Mouse (Mus musculus) CH12.LX (cell line): Measurements from ENCODE around the gene Camkmt. TPM values are rescaled to one million over a fixed set of nuclear protein-coding genes. Genes with fewer than 3 reads are reported as not detected.

Source experiments
- DNase-seq: peaks from one replicate; pipeline ENCODE4 v3.0.0-alpha.2; 2013; ENCODE audit errors: extremely low read depth
- H3K27ac ChIP-seq: 2 replicates; pipeline ENCODE4 v1.5.1; 2012; ENCODE audit warnings: low read depth, mild to moderate bottlenecking, control low read depth, moderate library complexity; ENCODE audit not compliant: insufficient read depth
- H3K27me3 ChIP-seq: replicated peaks from 2 replicates; pipeline ENCODE3; 2012; ENCODE audit warnings: inconsistent platforms
- H3K36me3 ChIP-seq, 2 experiments: replicated peaks in 1 of 2; 2 replicates each; pipeline versions ENCODE3 to v1.6.1; 2012; ENCODE audit warnings: inconsistent platforms in 1 of 2, low read length in 1 of 2, mild to moderate bottlenecking in 1 of 2, mixed read lengths in 1 of 2, moderate library complexity in 1 of 2; ENCODE audit not compliant: control insufficient read depth in 1 of 2, insufficient read depth in 1 of 2
- H3K4me1 ChIP-seq, 2 experiments: 2 replicates each; pipeline ENCODE4 v1.6.1; 2012; ENCODE audit warnings: inconsistent platforms in 1 of 2, moderate library complexity in 1 of 2; ENCODE audit not compliant: insufficient read depth in 2 of 2, control insufficient read depth in 1 of 2
- H3K4me2 ChIP-seq: 2 replicates; pipeline ENCODE4 v1.6.1; 2012; ENCODE audit warnings: low read depth, mild to moderate bottlenecking, control low read depth; ENCODE audit not compliant: poor library complexity, insufficient read depth, severe bottlenecking
- H3K4me3 ChIP-seq, 3 experiments: fragments of 150-350 bp in 1 of 3; sonication (generic) in 1 of 3; replicated peaks in 1 of 3; 2 replicates each; pipeline versions ENCODE3 to v1.5.1; 2011 to 2012; ENCODE audit warnings: low read depth in 2 of 3, low read length in 2 of 3, mild to moderate bottlenecking in 2 of 3, moderate library complexity in 2 of 3, control low read depth in 1 of 3, improper control_type of control experiment in 1 of 3, inconsistent platforms in 1 of 3, mixed read lengths in 1 of 3; ENCODE audit not compliant: poor library complexity in 1 of 3
- H3K79me2 ChIP-seq: replicated peaks from 2 replicates; pipeline ENCODE4 v1.6.1; 2012; ENCODE audit warnings: mild to moderate bottlenecking, moderate library complexity; ENCODE audit not compliant: control insufficient read depth, poor library complexity, insufficient read depth, severe bottlenecking; ENCODE audit errors: extremely low read depth
- H3K9ac ChIP-seq: 2 replicates; pipeline ENCODE4 v1.6.1; 2012; ENCODE audit warnings: low read depth, mild to moderate bottlenecking, control low read depth, moderate library complexity; ENCODE audit not compliant: insufficient read depth
- H3K9me3 ChIP-seq: replicated peaks from 2 replicates; pipeline ENCODE3; 2012; ENCODE audit warnings: low read length, inconsistent platforms, mixed read lengths
- BHLHE40 ChIP-seq: IDR thresholded peaks from 2 replicates; pipeline ENCODE4 v1.6.1; 2011; ENCODE audit warnings: mild to moderate bottlenecking, low read depth, low read length, improper control_type of control experiment
- CHD2 ChIP-seq: IDR thresholded peaks from 2 replicates; pipeline ENCODE4 v1.6.1; 2011; ENCODE audit warnings: low read length, improper control_type of control experiment
- CTCF ChIP-seq, 2 experiments: IDR thresholded peaks in 1 of 2; conservative IDR thresholded peaks in 1 of 2; 2 replicates each; pipeline ENCODE4 v1.5.1; 2011 to 2012; ENCODE audit warnings: low read depth in 2 of 2, low read length in 2 of 2, improper control_type of control experiment in 1 of 2, inconsistent platforms in 1 of 2, mild to moderate bottlenecking in 1 of 2, moderate library complexity in 1 of 2
- ELF1 ChIP-seq: IDR thresholded peaks from 2 replicates; pipeline ENCODE4 v1.6.1; 2014; ENCODE audit warnings: low read depth, mild to moderate bottlenecking, inconsistent platforms, low read length, improper control_type of control experiment
- EP300 ChIP-seq: IDR thresholded peaks from 2 replicates; pipeline ENCODE4 v1.6.1; 2011; ENCODE audit warnings: low read length, improper control_type of control experiment
- ETS1 ChIP-seq: conservative IDR thresholded peaks from 2 replicates; pipeline ENCODE4 v1.6.1; 2012; ENCODE audit warnings: low read depth, mild to moderate bottlenecking, inconsistent platforms, low read length, improper control_type of control experiment, moderate library complexity
- HCFC1 ChIP-seq: IDR thresholded peaks from 2 replicates; pipeline ENCODE4 v1.6.1; 2012; ENCODE audit warnings: low read depth, mild to moderate bottlenecking, inconsistent platforms, low read length, improper control_type of control experiment
- IRF4 ChIP-seq: IDR thresholded peaks from 2 replicates; pipeline ENCODE4 v1.6.1; 2014; ENCODE audit warnings: low read depth, mild to moderate bottlenecking, inconsistent platforms, low read length, improper control_type of control experiment
- MAX ChIP-seq: IDR thresholded peaks from 2 replicates; pipeline ENCODE4 v1.6.1; 2011; ENCODE audit warnings: low read length, improper control_type of control experiment
- MAZ ChIP-seq: IDR thresholded peaks from 2 replicates; pipeline ENCODE4 v1.6.1; 2012; ENCODE audit warnings: low read depth, mild to moderate bottlenecking, inconsistent platforms, low read length, improper control_type of control experiment, moderate library complexity
- MEF2A ChIP-seq: IDR thresholded peaks from 2 replicates; pipeline ENCODE4 v1.6.1; 2014; ENCODE audit warnings: low read depth, mild to moderate bottlenecking, inconsistent platforms, low read length, improper control_type of control experiment, borderline replicate concordance
- MXI1 ChIP-seq: IDR thresholded peaks from 2 replicates; pipeline ENCODE4 v1.6.1; 2011; ENCODE audit warnings: mild to moderate bottlenecking, low read depth, low read length, improper control_type of control experiment
- MYC ChIP-seq: IDR thresholded peaks from 2 replicates; pipeline ENCODE4 v1.6.1; 2011; ENCODE audit warnings: low read depth, mild to moderate bottlenecking, improper control_type of control experiment, low read length
- NELFE ChIP-seq: IDR thresholded peaks from 2 replicates; pipeline ENCODE4 v1.6.1; 2011; ENCODE audit warnings: low read depth, low read length, improper control_type of control experiment
- NRF1 ChIP-seq: IDR thresholded peaks from 2 replicates; pipeline ENCODE4 v1.6.1; 2014; ENCODE audit warnings: low read depth, mild to moderate bottlenecking, inconsistent platforms, low read length, improper control_type of control experiment, moderate library complexity
- RAD21 ChIP-seq: IDR thresholded peaks from 2 replicates; pipeline ENCODE4 v1.6.1; 2011; ENCODE audit warnings: low read depth, mild to moderate bottlenecking, low read length, improper control_type of control experiment, moderate library complexity
- SMC3 ChIP-seq: IDR thresholded peaks from 2 replicates; pipeline ENCODE4 v1.6.1; 2011; ENCODE audit warnings: low read depth, low read length, improper control_type of control experiment
- USF2 ChIP-seq: conservative IDR thresholded peaks from 2 replicates; pipeline ENCODE4 v1.6.1; 2011; ENCODE audit warnings: low read depth, low read length, improper control_type of control experiment
- ZC3H11A ChIP-seq: IDR thresholded peaks from 2 replicates; pipeline ENCODE4 v1.6.1; 2012; ENCODE audit warnings: low read depth, mild to moderate bottlenecking, inconsistent platforms, low read length, improper control_type of control experiment
- ZMIZ1 ChIP-seq: IDR thresholded peaks from 2 replicates; pipeline ENCODE4 v1.6.1; 2012; ENCODE audit warnings: low read depth, mild to moderate bottlenecking, inconsistent platforms, low read length, improper control_type of control experiment
- ZNF384 ChIP-seq: IDR thresholded peaks from 2 replicates; pipeline ENCODE4 v1.6.1; 2012; ENCODE audit warnings: low read depth, low read length, improper control_type of control experiment, inconsistent platforms
- dilution Hi-C: fragments of 300-500 bp; cut with MboI; formaldehyde crosslinking; loops from 2 replicates; pipeline ENCODE4 v1.14.3; 2020; ENCODE audit warnings: low sequenced_read_pairs; ENCODE audit not compliant: extremely low pct_unique_long_range_greater_than_20kb, extremely low pct_ligation_motif_present
- in situ Hi-C: fragments of 300-500 bp; cut with MboI; formaldehyde crosslinking; loops from 3 replicates; pipeline ENCODE4 v1.14.3; 2019; ENCODE audit warnings: low sequenced_read_pairs, low pct_ligation_motif_present, low pct_unique_long_range_greater_than_20kb, mixed read lengths
- polyA plus RNA-seq: library from polyadenylated mRNA; unstranded; fragments of >175 nt; gene quantifications from 2 replicates; pipeline ENCODE4 v1.2.1, GENCODE M21; 2012; ENCODE audit warnings: low read depth; ENCODE audit not compliant: insufficient read length
- total RNA-seq, 2 experiments: library from RNA; depleted of rRNA; stranded (reverse); fragments of 300-350 nt in 1 of 2; fragments of >200 nt in 1 of 2; gene quantifications; 2 replicates each; pipeline ENCODE4 v1.2.3; 2012 to 2014

The Camkmt gene
- total and polyA plus RNA-seq, 3 experiments, result 1.5 to 4.4 (median 1.8) TPM

DNA sequence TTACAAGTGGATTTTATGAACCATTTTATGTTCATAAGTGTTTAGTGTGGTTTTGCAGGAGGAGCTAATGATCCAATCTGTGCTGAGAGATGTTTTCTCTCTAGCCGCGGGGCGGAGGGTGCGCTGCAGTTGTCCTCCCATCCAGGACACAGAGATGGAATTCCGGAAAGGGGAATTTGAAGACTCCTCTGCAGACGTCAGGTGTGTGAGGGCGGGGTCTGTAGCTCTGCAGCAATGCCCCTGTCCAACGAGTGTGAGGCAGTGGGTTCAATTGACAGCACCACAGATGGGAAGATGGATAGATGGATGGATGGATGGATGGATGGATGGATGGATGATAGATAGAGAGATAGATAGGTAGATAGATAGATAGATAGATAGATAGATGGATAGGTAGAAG lies 70.4 kb downstream of the Camkmt start:
- H3K27me3 ChIP-seq, result no peaks in the 10 kb centered on the region
- dilution Hi-C loops, result no loop called here

DNA sequence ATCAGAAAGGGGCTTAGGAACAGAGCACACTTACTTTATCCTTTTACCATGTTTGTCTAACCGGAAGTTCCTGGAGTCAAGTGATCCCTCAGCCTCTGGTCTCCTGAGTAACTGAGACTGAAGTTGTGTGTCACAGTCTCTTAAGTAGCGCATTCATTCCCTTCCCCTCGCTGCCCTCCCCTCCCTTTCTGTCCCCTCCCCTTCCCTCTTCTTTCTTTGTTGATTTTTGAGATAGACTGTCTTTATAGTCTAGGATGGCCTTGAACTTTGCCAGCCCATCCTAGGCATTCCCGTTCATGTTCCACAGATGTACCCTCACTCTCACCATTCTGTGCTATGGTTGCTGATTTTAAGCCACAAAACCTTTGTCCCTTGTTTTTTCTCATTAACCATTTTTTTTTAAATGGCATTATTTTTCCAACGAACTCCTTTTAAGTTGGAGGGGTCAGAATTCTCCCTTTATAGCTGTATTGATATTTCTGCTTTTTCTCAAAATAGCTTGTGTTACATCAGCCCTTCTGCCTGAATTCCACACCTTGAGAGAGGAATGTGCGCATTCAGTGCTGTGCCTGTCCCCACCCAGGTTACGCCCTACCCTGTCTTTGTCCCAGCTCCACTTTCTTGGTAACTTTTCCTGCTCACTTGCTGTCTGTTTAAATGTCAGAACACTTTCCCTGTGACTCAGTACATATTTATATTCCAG lies 72.4 kb downstream of the Camkmt start:
- Histone ChIP-seq H3K27me3 (no peaks in the 10 kb centered on the region), H3K4me1 (peaks cover 0 to 5% of the 10 kb centered on the region in 2 experiments; a peak in 1 of 4 replicates), H3K4me3 (no peak overlapping the region), H3K79me2 (no peaks in the 10 kb centered on the region), H3K4me2 (no peak overlapping the region)
- dilution Hi-C loops, result no loop called here
- DNase-seq, result no peak
- in situ Hi-C loops, result no loop called here
- TF ChIP-seq MAX (no peak), CHD2 (no peak), USF2 (no peak), HCFC1 (no peak), SMC3 (no peak), NELFE (no peak), MYC (no peak), CTCF (conservative IDR thresholded peaks at IDR 0.05 in 1 of 2, IDR thresholded peaks at IDR 0.05 in 1 of 2; ENCODE audit: low read depth in 2 of 2, low read length in 2 of 2) (no peak), RAD21 (no peak), ZC3H11A (no peak), ZNF384 (no peak)
- TF ChIP-seq, all 38 proteins: peak for 0
- H3K36me3 ChIP-seq, result no peaks in the 10 kb centered on the region
- H3K9ac ChIP-seq, result no peak overlapping the region
- no peaks in the 10 kb centered on the region for H3K9me3 ChIP-seq
- no peak overlapping the region for H3K27ac ChIP-seq

More for the DNA sequence above, 70.4 kb downstream of the Camkmt start:
- Histone ChIP-seq H3K36me3 (no peaks in the 10 kb centered on the region), H3K4me2 (no peak overlapping the region), H3K79me2 (no peaks in the 10 kb centered on the region), H3K4me1 (peaks cover 6 to 15% of the 10 kb centered on the region in 2 experiments; a peak in 3 of 4 replicates), H3K27ac (no peak overlapping the region), H3K9me3 (no peaks in the 10 kb centered on the region), H3K4me3 (no peak overlapping the region), H3K9ac (no peak overlapping the region)
- TF ChIP-seq IRF4 (no peak), NRF1 (no peak), MAZ (no peak), NELFE (no peak), USF2 (no peak), ELF1 (no peak), ETS1 (no peak), HCFC1 (no peak), MEF2A (no peak), ZMIZ1 (no peak), MXI1 (no peak), BHLHE40 (no peak), CHD2 (no peak), EP300 (no peak), MAX (no peak)
- no peak for DNase-seq
- in situ Hi-C loops, result no loop called here
